Mouse (Mus musculus) kidney, postnatal 36 days (tissue): Measurements from ENCODE around the gene Etl4.
A peak's percentile ranks its signal among the peaks of the same experiment; 100 is the strongest.

Experiments used
- DNase-seq, 2 experiments: peaks; one replicate each; pipeline ENCODE4 v3.0.0; 2021 to 2022; ENCODE audit warnings: mixed read lengths in 2 of 2

The Etl4 gene

DNA sequence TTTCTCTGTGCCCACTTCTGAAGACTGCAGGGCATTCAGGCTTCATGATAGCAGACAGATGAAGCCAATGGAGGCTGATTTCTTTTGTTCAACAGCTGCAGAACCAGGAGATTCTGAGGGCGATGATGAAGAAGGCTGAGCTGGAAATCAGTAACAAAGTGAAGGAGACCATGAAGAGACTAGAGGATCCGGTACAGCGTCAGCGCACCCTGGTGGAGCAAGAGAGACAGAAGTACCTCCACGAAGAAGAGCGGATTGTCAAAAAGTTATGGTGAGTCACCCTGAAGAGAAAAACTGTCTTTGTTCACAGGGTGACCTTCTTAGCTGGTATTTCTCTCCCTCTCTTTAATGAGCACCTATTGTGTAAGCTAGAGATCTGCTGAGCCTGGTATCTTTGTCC is 868.4 kb downstream of the Etl4 start:
- DNase-seq, result peak; percentile 23 to 74

DNA sequence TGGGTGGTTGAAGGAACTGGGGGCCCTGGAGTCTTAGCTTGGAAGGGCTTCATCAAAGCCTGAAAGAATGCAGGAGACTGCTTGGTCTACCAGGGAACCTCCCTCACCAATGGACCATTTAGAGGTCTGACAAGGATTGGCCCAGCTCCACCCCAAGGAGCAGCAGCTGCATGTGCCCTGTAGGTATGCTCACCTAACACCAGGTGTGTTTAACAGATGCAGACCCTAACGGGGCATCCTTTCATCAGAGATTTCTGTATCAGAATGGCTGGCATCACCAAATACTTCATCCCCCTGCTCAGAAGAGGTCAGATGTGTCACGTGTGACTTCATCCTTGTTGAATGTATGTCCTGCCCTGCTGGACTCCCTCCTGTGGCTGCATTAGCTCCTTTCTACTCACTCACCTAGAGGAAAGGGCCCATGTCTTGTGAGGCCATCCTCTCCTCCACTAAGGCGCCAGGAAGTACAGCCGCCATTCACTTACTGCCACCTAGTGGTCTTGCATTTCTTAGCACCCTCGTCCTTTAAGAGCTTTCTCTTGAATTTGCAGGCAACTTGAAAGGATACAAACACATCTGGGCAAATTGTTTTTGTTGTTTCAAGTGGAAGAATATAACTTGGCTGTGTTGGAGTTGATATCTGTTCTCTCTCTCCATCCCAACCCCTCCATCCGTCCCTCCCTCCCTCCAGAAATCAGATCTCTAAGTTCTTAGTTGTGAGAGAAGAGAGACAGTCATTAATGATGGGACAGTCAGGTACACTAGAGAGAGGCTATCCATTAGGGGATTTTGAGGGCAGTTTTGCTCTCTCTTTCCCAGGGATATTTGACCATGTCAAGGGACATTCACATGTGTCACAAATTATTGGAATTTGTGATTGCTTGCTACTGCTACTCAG is 870.2 kb downstream of the Etl4 start:
- peak; percentile 55 to 78 for DNase-seq

DNA sequence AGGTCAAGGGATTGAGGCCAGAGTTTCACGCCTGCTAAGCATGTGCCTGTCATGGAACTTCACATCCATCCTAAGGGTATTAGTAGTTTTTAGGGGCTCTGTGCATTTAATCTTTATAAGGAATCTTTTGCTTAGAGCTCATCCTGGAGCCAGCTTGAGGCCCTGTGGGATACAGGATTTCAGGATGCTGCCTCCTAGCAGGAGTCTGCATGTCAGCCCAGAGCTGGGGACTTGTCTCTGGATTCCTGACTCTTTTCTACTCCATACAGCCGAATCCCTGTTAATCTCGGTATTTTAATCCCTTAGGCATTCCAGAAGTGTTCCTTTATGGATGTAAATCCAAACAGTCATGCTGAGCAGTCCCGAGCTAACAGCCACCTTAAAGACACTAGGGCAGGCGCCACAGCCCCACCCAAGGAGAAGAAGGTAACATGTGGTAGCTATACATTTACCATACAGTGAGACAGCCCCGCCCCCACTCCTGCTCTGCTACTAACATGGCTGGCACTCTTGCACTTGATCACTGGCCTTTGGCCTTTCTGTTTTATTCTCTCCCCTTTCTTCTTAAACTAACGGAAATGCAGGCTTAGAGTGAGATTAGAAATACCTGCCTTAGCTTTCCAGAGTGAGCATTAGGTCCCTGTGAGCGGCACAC is 891.8 kb downstream of the Etl4 start:
- DNase-seq, result no peak

DNA sequence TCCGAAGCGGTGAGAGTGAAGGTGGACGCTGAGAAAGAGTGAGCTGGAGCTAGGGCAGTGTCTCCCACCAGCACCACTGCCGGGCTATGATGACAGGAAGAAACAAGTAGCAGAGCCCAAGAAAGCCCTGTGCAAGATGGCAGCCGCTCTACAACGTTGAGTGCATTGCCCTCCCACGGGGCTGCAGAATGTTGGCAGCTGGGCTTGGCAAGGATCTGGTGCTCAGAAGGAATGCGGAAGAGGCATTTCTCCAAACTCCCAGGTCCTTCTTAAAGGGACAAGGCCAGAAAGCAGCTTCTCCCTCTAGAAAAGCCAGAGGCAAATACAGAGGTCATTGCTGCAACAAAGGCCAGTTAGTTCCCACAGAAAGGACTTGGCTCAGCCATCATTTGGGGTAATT is 901.9 kb downstream of the Etl4 start:
- DNase-seq, result peak; percentile 29 to 45

DNA sequence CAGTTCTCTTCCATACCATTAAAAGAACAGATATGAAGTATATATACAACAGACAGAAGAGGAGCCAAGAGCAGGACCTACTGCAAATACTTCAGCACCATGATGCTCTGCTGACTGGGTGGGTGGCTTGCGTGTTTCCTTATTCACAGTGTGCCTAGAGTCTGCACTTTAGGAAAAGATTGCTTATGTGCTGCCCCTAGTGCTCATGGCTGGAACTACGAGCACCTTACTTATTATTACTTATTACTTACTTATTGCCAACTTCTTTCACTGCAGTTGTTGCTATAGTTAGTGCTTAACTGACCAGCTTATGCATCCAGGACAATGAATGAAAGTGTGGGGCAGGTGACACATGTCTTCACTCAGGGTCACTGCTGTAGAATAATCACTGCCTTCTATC is 904.4 kb downstream of the Etl4 start:
- peak in 1 of 2 experiments; percentile 31 for DNase-seq

DNA sequence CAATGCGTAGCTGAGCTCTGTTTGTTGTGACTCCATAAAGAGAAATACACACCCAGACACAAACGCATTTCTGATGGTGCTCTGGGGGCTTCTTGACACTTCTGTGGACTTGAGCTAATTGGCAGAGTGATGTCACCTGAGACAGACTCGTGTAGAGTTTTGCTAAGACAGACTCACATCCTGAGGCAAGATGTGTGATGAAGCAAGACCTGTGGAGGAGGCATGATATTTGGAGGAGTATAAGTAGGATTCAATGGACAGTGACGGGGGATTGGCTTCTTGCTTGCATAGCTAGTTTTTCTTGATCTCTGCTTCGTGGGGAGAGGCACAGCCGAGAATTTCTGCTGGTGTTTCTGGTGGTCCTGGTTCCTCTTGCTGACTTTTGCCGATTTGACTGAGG is 908.6 kb downstream of the Etl4 start:
- no peak for DNase-seq

DNA sequence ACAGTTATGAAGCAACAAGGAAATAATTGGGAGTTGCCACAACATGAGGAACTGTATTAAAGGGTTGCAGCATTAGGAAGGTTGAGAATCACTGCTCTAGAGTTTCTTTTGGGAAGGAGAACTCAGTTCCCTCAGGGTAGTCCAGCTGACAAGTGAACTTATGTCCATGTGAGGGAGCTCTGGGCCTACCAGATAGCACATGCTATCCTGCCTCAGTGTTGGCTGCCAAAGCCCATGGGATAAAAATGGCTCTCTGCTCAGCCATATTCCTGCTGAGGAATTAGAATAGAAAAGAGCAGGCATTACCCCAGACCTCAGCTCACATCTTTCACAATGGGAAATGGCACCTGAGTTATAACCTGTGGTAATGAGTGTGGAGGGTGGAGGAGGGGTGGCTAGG is 916.7 kb downstream of the Etl4 start:
- DNase-seq, result no peak

DNA sequence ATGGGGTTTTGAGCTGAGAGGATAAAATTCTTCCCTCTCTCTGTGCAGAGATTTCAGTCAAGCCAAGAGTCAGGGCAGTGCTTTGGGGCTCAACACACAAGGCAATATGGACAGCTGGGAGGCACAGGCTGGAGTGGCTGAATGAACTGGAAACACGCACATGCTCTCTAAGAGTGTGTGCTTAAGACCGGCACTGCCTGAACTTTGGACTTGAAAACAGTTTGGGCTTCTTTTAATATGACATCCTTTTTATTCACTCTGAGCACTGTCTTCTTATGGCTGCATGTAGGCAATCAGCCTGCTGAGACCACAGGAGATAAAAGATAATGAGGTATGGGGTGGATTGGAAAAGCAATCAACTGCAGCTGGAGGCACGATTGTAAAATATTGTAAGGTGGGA is 921.3 kb downstream of the Etl4 start:
- no peak for DNase-seq

DNA sequence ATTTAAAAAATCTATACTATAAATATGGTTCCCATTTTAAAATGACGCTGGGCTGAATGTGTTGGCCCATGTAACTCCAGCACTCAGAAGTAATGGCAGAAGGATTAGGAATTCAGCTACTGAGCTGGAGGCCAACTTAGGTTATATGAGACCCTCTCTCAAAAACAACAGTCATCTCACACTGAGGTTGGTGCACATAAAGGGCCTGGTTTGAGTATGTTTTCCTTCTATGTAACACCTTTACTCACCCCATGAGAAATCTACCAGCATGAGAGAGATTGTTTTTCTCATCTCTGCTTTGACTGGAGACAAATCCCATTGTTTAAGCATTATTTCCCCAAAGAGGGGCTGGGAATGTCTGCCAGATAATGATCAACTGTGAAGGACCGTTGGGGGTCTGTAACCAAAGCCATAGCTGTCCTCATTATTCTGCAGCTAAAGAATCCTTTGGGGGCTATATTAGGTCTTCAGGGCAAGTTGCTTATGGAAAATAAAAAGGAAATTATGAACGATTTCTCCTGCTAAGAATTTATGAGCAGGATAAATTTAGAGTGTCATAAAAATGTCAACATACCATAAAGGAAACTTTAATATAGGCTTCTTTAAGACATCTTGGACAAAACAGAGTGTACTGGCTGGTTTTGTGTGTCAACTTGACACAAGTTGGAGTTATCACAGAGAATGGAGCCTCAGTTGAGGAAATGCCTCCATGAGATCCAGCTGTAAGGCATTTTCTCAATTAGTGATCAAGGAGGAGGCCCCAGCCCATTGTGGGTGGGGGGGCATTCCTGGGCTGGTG is 922.2 kb downstream of the Etl4 start:
- no peak for DNase-seq

DNA sequence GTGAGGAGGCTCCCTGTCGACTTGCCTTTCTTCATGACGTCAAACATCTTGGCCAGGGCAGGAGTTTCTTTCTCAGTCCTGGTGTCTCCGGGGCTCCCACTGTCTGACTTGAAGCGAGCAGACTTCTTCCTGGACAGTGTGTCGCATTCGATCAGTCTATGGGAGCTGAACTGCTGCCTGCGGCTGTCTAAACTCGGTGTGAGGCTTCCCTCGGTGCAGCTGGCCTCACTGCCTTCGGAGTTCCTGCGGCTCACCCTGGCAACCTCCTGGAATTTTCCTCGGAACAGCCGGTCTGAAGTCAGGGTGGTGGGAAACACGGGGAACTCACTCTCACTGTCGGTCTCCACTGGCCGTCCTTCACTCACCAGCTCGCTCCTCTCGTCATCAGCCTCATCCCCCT is 939.8 kb downstream of the Etl4 start:
- no peak for DNase-seq
